Mouse (Mus musculus): Measurements from ENCODE around the gene Kif3a.
A peak's percentile ranks its signal among the peaks of the same experiment; 100 is the strongest.
"Not testable (repeated sequence)": the region's sequence is repeated elsewhere in the genome, so short reads cannot be mapped to it uniquely, and the experiment has no call there.

The Kif3a gene

GRCm38 (mm10) chr11:53546271-53546670 lies 20.9 kb upstream of the Kif3a start:
- DNase-seq = no peak

- DNase-seq = no peak
Measured at GRCm38 (mm10) chr11:53547566-53547965, 19.6 kb upstream of the Kif3a start.

GRCm38 (mm10) chr11:53548036-53548605 lies 19.1 kb upstream of the Kif3a start:
- DNase-seq = no peak

- DNase-seq = no peak
Measured at GRCm38 (mm10) chr11:53550714-53551113, 16.5 kb upstream of the Kif3a start.

GRCm38 (mm10) chr11:53551754-53552153 lies 15.4 kb upstream of the Kif3a start:
- no peak for DNase-seq

GRCm38 (mm10) chr11:53556529-53556928 lies 10.7 kb upstream of the Kif3a start:
- not testable (repeated sequence) for DNase-seq

- not testable (repeated sequence) for DNase-seq
Measured at GRCm38 (mm10) chr11:53557992-53558391, 9.2 kb upstream of the Kif3a start.

GRCm38 (mm10) chr11:53559980-53560379 lies 7.2 kb upstream of the Kif3a start:
- not testable (repeated sequence) for DNase-seq

GRCm38 (mm10) chr11:53561986-53562385 lies 5.2 kb upstream of the Kif3a start:
- DNase-seq = no peak

- no peak for DNase-seq
Measured at GRCm38 (mm10) chr11:53566646-53567045, 533 bp upstream of the Kif3a start.

GRCm38 (mm10) chr11:53580562-53580961 lies 13.4 kb downstream of the Kif3a start:
- DNase-seq = no peak

- DNase-seq = no peak
Measured at GRCm38 (mm10) chr11:53583151-53583550, 16.0 kb downstream of the Kif3a start.

- no peak for DNase-seq
Measured at GRCm38 (mm10) chr11:53584849-53585248, 17.7 kb downstream of the Kif3a start.

GRCm38 (mm10) chr11:53585510-53585909 lies 18.3 kb downstream of the Kif3a start:
- no peak for DNase-seq

- no peak for DNase-seq
Measured at GRCm38 (mm10) chr11:53588279-53588678, 21.1 kb downstream of the Kif3a start.

GRCm38 (mm10) chr11:53590368-53590768 lies 23.2 kb downstream of the Kif3a start:
- DNase-seq = peak; percentile 12

GRCm38 (mm10) chr11:53591116-53591515 lies 23.9 kb downstream of the Kif3a start:
- DNase-seq = no peak

GRCm38 (mm10) chr11:53604983-53605382 lies 37.8 kb downstream of the Kif3a start:
- DNase-seq = no peak

GRCm38 (mm10) chr11:53605609-53606008 lies 38.4 kb downstream of the Kif3a start:
- no peak for DNase-seq

- no peak for DNase-seq
Measured at GRCm38 (mm10) chr11:53609231-53609630, 42.1 kb downstream of the Kif3a start.

GRCm38 (mm10) chr11:53609672-53610071 lies 42.5 kb downstream of the Kif3a start:
- no peak for DNase-seq

- DNase-seq = no peak
Measured at GRCm38 (mm10) chr11:53615172-53615571, 48.0 kb downstream of the Kif3a start.

- DNase-seq = no peak
Measured at GRCm38 (mm10) chr11:53615575-53615974, 48.4 kb downstream of the Kif3a start.

- no peak for DNase-seq
Measured at GRCm38 (mm10) chr11:53616748-53617558, 49.8 kb downstream of the Kif3a start.

Data from kidney, adult 18-20 months (tissue).